Mouse (Mus musculus): ENCODE data around the gene Bclaf1. TPM values are rescaled to one million over a fixed set of nuclear protein-coding genes. Genes with fewer than 3 reads are reported as not detected.

Bclaf1 gene
- 13.5 and 34.2 TPM in 2 replicates for polyA plus RNA-seq (2012; rRNA removed; ENCODE audit: low replicate concordance)

DNA sequence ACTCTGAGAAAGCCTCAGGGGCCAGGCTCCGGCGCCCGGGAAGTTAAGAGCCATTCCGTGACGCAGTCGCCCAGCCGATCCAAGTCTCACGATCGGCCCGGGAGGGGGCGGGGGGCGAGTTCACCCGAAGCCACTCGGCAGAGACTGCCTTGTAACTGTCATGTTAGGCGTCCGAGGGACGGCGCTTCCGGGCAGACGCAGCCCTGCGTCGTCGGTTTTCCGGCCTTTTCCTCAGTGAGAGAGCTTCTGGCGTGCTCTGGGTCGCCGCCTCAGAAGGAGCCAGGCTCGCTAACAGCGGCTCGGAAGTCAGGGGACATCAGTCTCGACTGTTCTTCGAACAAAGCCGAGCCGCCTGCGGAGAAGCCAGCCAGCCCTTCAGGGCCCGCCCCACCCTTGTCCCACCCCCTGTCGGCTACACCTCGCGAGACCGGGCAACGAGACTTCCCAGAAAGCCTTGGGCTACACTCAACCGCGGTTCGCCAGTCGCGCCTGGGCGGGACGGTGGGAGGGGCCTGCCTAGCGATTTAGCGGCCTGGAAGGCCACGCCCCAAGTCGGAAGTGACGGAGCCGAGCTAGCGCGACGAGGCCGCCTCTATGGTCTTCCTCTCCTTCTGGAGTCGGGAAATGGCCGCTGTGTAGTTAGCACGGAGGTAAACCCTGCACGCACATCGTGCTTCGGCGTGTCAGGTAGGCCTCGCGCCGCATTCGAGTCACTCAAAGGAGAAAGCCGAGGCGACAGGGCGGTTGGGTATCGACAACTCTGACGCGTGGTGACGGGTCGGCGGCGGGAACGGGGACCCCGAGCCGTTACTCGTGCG, at the start of gene Bclaf1:
Gene Bclaf1 (plus strand): TSS at position 552 of the 818 bp plus-strand sequence.

DNA sequence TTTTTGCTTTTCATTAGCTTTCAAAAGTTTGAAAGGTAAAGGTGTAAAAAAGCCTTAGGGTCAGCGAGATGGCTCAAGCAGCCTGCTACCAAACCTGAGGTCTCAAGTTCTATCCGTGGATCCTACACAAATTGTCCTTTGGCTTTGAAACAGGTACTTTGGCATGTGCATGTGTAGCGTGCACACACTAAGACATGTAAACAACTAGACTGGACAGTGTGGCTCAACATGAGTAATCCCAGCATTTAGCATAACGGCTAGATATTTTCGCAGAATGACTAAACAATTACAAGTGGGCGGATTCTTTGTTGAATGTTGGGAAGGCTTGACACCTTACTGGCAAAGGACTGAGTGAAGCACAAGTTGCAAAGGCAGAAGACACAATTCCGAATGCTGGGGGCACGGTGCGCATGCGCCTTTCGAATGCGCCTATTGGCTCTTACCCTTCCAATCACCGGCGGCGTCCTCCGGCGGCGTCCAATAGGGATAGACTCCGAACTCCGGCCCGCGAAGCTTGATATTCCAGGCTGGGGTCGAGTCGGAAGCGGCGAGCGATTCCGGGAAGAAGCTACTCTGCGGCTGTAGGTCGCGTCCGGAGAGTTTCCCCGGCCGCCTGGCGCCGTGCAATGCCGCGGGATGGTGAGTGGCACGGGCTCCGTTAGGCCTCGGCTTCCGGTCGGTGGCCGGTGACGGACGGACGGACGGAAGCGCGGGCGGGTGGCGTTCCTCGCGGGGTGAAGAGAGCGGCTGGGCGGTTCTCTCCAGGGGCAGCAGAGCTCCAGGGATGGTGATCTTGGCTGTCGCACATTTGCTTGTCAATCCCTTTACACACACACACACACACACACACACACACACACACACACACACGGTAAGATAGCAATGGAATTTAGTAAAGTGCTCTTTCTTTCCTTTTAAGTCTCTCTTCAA, 35.3 kb downstream of the Bclaf1 start, which contains the start of gene Mtfr2:
Gene Mtfr2 (plus strand): TSS at position 486 of the 930 bp plus-strand sequence.

Other genes with a start within 250 kb of the Bclaf1 start
- 2.8 and 6.3 TPM in 2 replicates for gene Map7, start 164.0 kb upstream of the Bclaf1 start, polyA plus RNA-seq (2012; rRNA removed; ENCODE audit: low replicate concordance)
- 0.27 and 2.0 TPM in 2 replicates for gene Mtfr2, start 35.3 kb downstream of the Bclaf1 start, polyA plus RNA-seq (2012; rRNA removed; ENCODE audit: low replicate concordance)